Mouse (Mus musculus): ENCODE data around the gene Coq7. TPM values are rescaled to one million over a fixed set of nuclear protein-coding genes. Genes with fewer than 3 reads are reported as not detected.
A peak's percentile ranks its signal among the peaks of the same experiment; 100 is the strongest.

Gene Coq7
- polyA plus RNA-seq, 1 experiment: 56.3 TPM

DNA sequence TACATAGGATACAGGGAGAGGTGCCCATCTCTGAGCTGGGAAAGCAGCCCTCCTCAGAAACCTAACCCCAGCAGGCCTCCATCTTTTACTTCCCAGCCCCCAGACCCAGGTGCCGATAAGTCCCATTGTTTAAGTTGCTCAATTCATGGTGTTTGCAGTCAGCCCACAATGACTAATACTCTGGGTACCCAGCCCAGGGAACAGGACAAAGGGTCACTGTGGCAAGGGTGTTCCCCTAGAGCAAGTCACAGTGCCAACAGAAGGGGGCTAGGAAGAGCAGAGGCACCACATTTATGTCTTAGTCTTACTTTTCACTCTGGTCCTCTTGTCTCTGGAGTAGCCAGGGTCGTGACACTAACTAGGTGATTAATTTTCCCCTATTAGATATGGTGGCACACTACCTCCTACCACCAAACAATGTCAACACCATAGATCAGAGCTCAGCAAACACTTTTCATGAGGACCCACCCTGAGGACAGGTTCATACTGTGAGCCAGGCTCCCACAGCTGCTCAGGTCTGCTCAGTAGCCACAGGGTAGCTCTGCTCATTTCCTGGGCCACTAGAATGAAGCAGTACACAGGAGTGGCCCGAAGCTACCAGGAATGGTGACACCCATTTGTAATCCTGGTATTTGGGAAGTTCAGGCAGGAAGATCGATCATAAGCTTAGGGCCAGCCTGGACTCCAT lies 38.1 kb downstream of the Coq7 start:
- TF ChIP-seq POLR2A (IDR thresholded peaks at IDR 0.05; ENCODE audit: borderline replicate concordance, extremely low read depth, insufficient read depth, insufficient read length, poor library complexity, severe bottlenecking) (no peak), CTCF (IDR thresholded peaks at IDR 0.05; ENCODE audit: borderline replicate concordance, extremely low read depth, insufficient read depth, insufficient read length) (no peak)
- DNase-seq (ENCODE audit: low read depth): no peak

DNA sequence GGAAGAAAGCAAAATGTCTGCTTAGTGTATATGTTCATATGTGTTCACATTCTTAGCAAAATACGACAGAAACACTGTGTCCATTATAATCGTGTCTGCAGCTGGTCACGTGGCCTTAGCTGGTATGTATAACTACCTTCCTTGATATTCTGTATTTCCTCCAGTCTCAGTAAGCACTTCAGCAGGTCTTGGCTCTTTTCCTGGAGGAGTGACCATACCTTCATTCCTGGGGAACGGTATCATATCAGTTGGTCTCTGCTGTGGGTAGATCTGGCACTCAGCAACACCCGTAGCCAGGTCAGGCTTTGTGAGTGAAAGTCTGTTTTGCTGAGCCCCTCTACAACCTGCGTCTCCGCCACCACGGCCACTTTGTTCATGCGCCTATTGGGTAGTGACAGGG lies 39.3 kb downstream of the Coq7 start:
- no peak for TF ChIP-seq CTCF (IDR thresholded peaks at IDR 0.05; ENCODE audit: borderline replicate concordance, extremely low read depth, insufficient read depth, insufficient read length)
- no peak for TF ChIP-seq POLR2A (IDR thresholded peaks at IDR 0.05; ENCODE audit: borderline replicate concordance, extremely low read depth, insufficient read depth, insufficient read length, poor library complexity, severe bottlenecking)
- DNase-seq (ENCODE audit: low read depth): no peak

GRCm38 (mm10) chr7:118491431-118492147 lies 41.6 kb downstream of the Coq7 start, which contains the start of gene Itpripl2:
TSS of gene Itpripl2 (minus strand) at chr7:118491975.
- TF ChIP-seq POLR2A (IDR thresholded peaks at IDR 0.05; ENCODE audit: borderline replicate concordance, extremely low read depth, insufficient read depth, insufficient read length, poor library complexity, severe bottlenecking): no peak
- no peak for TF ChIP-seq CTCF (IDR thresholded peaks at IDR 0.05; ENCODE audit: borderline replicate concordance, extremely low read depth, insufficient read depth, insufficient read length)
- DNase-seq (ENCODE audit: low read depth): peak; percentile 63

DNA sequence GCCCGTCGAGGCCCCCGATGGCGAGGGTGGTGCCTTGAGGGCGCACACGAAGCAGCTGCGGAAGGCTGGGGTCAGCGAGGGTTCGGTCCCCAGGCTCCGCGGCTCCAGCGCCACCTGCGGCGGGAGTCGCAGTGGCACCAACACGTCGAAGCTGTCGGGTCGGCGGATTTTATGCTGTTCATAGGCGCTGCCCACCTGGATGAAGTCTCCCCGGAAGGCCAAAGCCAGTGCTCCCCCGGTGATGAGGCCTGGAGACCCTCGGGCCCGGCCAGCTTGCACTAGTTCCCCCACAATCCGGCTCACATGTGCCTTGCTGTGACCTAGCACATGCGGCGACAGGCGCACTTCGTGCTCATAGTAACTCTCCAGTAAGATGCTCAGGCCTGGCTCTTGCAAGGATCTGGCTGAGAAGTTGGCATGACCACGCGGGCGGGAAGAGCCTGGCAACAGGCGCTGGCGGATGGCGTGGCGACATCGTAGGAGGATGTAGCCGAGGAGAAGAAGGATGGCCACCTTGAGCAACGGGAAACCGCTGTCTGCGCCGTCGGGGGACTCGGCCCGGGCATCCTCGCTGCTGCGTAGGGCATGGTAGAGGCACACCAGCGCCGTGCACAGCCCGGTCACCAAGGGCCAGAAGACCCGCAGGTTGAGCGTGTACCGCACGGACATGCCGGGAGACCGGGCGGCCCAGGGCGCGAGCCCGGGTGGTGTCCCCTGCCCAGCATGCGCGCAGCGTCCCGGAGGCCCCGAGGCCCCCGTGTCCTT lies 42.3 kb downstream of the Coq7 start:
- TF ChIP-seq POLR2A (IDR thresholded peaks at IDR 0.05; ENCODE audit: borderline replicate concordance, extremely low read depth, insufficient read depth, insufficient read length, poor library complexity, severe bottlenecking): no peak
- 0 out of 2 replicates have a peak, but pooled peaks have one; percentile 3 for TF ChIP-seq CTCF (IDR thresholded peaks at IDR 0.05; ENCODE audit: borderline replicate concordance, extremely low read depth, insufficient read depth, insufficient read length)
- peak; percentile 47 for DNase-seq (ENCODE audit: low read depth)

- no peak for TF ChIP-seq POLR2A (IDR thresholded peaks at IDR 0.05; ENCODE audit: borderline replicate concordance, extremely low read depth, insufficient read depth, insufficient read length, poor library complexity, severe bottlenecking)
- no peak for TF ChIP-seq CTCF (IDR thresholded peaks at IDR 0.05; ENCODE audit: borderline replicate concordance, extremely low read depth, insufficient read depth, insufficient read length)
- no peak for DNase-seq (ENCODE audit: low read depth)
These were observed 43.2 kb downstream of the Coq7 start for GRCm38 (mm10) chr7:118489706-118490665.

- DNase-seq (ENCODE audit: low read depth): no peak
- TF ChIP-seq POLR2A (IDR thresholded peaks at IDR 0.05; ENCODE audit: borderline replicate concordance, extremely low read depth, insufficient read depth, insufficient read length, poor library complexity, severe bottlenecking): no peak
These were observed 45.0 kb downstream of the Coq7 start for GRCm38 (mm10) chr7:118488060-118488664.

GRCm38 (mm10) chr7:118486917-118487316 lies 46.2 kb downstream of the Coq7 start:
- TF ChIP-seq CTCF (IDR thresholded peaks at IDR 0.05; ENCODE audit: borderline replicate concordance, extremely low read depth, insufficient read depth, insufficient read length) (no peak), POLR2A (IDR thresholded peaks at IDR 0.05; ENCODE audit: borderline replicate concordance, extremely low read depth, insufficient read depth, insufficient read length, poor library complexity, severe bottlenecking) (no peak)
- no peak for DNase-seq (ENCODE audit: low read depth)

DNA sequence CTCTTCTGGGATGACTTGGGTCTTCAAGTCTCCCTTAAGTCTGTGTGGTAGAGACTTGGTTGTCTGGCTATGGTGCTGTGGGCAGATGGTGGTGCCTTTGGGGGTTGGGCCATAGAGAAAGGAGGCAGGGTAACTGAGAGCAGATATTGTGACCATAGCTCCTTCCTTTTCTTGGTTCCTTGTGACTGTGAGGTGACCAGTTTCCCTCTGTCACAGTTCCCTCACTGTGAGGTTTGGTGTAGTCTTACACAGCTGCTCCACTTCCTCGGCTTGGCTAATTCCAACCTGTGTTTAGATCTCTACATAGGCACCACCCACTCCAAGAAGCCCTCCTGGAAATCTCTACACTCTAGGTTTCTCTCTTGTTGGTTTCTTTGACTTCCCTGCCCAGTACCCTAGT lies 49.2 kb downstream of the Coq7 start:
- DNase-seq (ENCODE audit: low read depth): no peak
- TF ChIP-seq CTCF (IDR thresholded peaks at IDR 0.05; ENCODE audit: borderline replicate concordance, extremely low read depth, insufficient read depth, insufficient read length) (no peak), POLR2A (IDR thresholded peaks at IDR 0.05; ENCODE audit: borderline replicate concordance, extremely low read depth, insufficient read depth, insufficient read length, poor library complexity, severe bottlenecking) (no peak)

DNA sequence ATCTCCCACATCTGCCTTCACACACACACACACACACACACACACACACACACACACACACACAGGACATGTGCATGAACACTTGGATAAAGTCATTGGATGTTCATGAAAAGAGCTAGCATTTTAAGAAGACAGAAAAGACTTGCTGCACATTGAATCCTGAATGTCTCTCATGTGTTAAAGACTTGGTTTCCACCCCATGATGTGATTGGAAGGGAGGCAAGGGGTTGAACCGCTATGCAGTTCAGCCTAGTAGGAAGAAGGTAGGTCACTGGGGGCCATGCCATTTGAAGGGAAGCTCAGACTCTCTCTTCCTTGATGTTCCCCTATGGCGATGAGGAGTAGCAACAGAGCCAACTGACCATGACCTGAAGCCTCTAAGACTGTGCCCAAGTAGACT lies 51.2 kb downstream of the Coq7 start:
- no peak for TF ChIP-seq CTCF (IDR thresholded peaks at IDR 0.05; ENCODE audit: borderline replicate concordance, extremely low read depth, insufficient read depth, insufficient read length)
- DNase-seq (ENCODE audit: low read depth): no peak

DNA sequence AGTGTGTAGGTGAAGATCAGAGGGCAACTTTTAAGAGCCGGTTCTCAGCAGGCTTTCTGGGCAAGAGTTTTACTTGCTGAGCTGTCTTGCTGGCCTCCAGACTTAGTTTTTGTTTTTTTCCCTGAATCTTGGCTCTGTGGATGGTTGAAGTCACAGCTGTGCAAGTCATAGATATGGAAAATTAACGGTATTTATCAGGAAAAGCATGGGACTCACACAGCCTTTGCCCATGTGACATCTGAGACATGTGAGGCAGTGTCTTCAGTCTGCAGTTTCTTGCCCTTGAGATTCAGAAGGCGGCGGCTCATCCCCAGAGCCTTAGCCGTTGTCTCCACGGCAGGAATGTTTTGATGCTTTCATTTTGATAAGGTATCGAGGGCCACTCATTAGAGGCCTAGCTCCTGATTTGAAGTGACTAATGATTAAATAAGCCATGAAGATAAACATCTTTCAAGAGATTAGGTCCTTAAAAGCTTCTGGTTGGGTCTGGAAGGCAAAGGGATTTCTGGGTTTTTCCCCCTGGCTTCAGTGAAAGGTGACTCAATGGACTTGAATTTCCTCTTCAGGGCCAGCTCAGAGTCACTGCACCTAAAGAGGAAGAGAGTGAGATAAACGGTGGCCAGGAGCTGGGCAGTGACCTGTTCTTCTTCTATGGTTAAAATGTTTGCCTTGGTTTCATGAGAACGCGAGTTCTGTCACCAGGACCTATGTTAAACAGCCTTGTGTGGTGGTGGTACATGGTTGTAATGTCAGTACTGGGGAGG lies 51.9 kb downstream of the Coq7 start:
- TF ChIP-seq POLR2A (IDR thresholded peaks at IDR 0.05; ENCODE audit: borderline replicate concordance, extremely low read depth, insufficient read depth, insufficient read length, poor library complexity, severe bottlenecking) (no peak), CTCF (IDR thresholded peaks at IDR 0.05; ENCODE audit: borderline replicate concordance, extremely low read depth, insufficient read depth, insufficient read length) (no peak)
- no peak for DNase-seq (ENCODE audit: low read depth)
